Mouse (Mus musculus) intestine, embryonic 14.5 days (tissue): ENCODE data around the gene Cerk. TPM values are rescaled to one million over a fixed set of nuclear protein-coding genes. Genes with fewer than 3 reads are reported as not detected.
A peak's percentile ranks its signal among the peaks of the same experiment; 100 is the strongest.

Experiments used
- ATAC-seq: fragments of 200-750 bp; cut with Nextera tagmentation; replicated peaks from 2 replicates; pipeline ENCODE4 v1.8.0; 2017; ENCODE audit warnings: low read depth, moderate number of reproducible peaks, moderate TSS enrichment, moderate library complexity; ENCODE audit not compliant: low FRiP score, low TSS enrichment
- DNase-seq: peaks from one replicate; pipeline ENCODE4 v3.0.0-alpha.2; 2018; ENCODE audit warnings: low spot score
- H3K27ac ChIP-seq: fragments of 300-500 bp; sonication (generic); 2 replicates; pipeline ENCODE4 v1.5.1; 2014; ENCODE audit warnings: low read depth, mild to moderate bottlenecking, control low read depth
- H3K27me3 ChIP-seq: fragments of 300-500 bp; sonication (generic); replicated peaks from 2 replicates; pipeline ENCODE4 v1.6.1; 2014; ENCODE audit warnings: low read length, control low read depth; ENCODE audit not compliant: control insufficient read depth, insufficient read depth
- H3K36me3 ChIP-seq: fragments of 300-500 bp; sonication (generic); 2 replicates; pipeline ENCODE4 v1.6.1; 2014; ENCODE audit warnings: low read length, control low read depth; ENCODE audit not compliant: control insufficient read depth, insufficient read depth
- H3K4me1 ChIP-seq: fragments of 300-500 bp; sonication (generic); replicated peaks from 2 replicates; pipeline ENCODE4 v1.6.1; 2014; ENCODE audit warnings: low read length, control low read depth, mixed read lengths; ENCODE audit not compliant: control insufficient read depth, insufficient read depth
- H3K4me2 ChIP-seq: fragments of 300-500 bp; sonication (generic); 2 replicates; pipeline ENCODE4 v1.6.1; 2014; ENCODE audit warnings: low read length
- H3K4me3 ChIP-seq: fragments of 300-500 bp; sonication (generic); 2 replicates; pipeline ENCODE4 v1.5.1; 2014; ENCODE audit warnings: low read depth, low read length, control low read depth, mixed read lengths
- H3K9ac ChIP-seq: fragments of 300-500 bp; sonication (generic); 2 replicates; pipeline ENCODE4 v1.6.1; 2014; ENCODE audit warnings: mild to moderate bottlenecking, low read length
- H3K9me3 ChIP-seq: fragments of 300-500 bp; sonication (generic); 2 replicates; pipeline ENCODE4 v1.6.1; 2016; ENCODE audit warnings: low read length, control low read depth; ENCODE audit not compliant: control insufficient read depth
- WGBS: fragments of 180-500 bp; shearing (Covaris S2); extraction: QIAGEN DNeasy Blood & Tissue Kit; methylation state at CpG from one replicate; pipeline ENCODE4 v1.1.7; 2014; 5-methylcytosine and 5-hydroxymethylcytosine counted together
- polyA plus RNA-seq: library from polyadenylated mRNA; unstranded; fragments of >200 nt; fragmentation: Nextera tagmentation; extraction: Ambion mirVana; gene quantifications from 2 replicates; pipeline ENCODE4 v1.2.1, GENCODE M21; 2014

Gene Cerk
- polyA plus RNA-seq, 1 experiment from 2014 or later: 11.5 TPM

DNA sequence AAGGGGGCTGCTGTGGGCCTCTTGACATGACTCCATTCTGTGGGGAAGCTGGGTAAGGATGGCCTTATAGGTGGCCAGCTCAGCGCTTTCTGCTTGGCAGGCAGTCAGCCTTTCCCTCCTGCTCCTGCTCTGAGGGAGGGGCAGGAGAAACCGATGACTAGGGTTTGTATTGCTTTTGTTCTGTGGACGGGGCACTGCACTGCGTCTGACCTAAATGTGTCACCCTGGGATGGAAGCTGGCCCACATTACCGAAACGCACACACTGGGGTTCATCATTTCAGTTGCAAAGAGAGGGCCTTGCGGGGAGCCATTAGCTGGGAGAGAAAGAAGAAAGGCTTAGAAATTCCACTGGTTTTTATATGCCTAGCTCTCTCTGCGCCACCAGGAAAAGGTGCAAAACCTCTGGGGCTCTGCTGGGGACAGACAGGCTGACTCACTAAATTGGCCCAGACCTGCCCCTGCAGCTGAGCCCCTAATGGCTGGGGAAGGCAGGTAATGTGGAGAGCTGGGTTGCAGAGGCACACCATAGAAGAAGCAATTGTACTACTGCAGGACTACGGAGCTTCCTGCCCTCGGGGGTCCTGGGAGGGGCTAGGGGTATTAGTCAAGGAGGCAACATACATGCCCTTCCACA is 73.1 kb downstream of the Cerk start:
- Histone ChIP-seq H3K4me1 (peaks cover 13% of the 10 kb centered on the region), H3K27ac (no peak overlapping the region), H3K36me3 (no peaks in the 10 kb centered on the region), H3K4me2 (no peak overlapping the region), H3K27me3 (no peaks in the 10 kb centered on the region), H3K9me3 (no peaks in the 10 kb centered on the region), H3K9ac (no peak overlapping the region), H3K4me3 (no peak overlapping the region)
- no peak for DNase-seq
- 25% methylated on average over 10 of the region's 10 CpGs for WGBS
- ATAC-seq: no peak

DNA sequence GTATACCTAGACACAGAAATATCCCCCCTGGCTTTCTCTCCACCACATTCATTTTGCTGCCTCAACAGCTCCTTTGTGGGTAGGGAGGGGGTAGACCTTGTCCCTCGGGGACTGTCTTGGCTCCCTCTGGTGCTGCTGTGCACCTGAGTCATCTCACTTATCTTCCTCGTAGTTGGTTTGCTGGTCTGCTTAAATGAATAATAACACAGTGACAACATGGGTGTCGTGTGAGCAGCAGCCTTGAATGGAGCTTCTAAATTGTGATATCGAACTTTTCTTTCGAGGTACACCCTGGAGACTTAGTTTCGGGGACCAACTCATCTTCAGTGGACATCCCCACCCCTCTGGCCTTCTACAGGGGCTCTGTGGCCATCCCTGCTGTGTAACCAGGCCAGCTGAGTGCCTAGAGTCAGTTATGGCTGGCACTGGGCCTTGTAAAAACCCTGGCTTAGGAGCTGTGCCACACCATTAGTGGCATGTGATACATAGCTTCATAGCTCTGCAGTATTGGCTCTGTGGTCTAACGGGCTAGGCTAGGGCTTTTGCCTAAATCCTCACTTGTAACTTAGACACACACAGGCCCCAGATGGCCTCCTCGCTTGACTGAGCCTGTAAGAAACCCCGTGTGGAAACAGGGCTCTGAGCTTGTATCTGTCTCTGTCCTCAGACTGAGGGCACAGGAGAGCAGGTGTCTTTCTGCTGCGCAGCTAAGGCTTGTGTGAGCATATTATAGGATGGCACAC is 75.4 kb downstream of the Cerk start:
- Histone ChIP-seq H3K4me1 (peaks cover 14% of the 10 kb centered on the region), H3K4me2 (no peak overlapping the region), H3K27me3 (no peaks in the 10 kb centered on the region), H3K9me3 (no peaks in the 10 kb centered on the region), H3K9ac (no peak overlapping the region), H3K36me3 (no peaks in the 10 kb centered on the region), H3K4me3 (no peak overlapping the region), H3K27ac (no peak overlapping the region)
- no peak for ATAC-seq
- WGBS: 86% methylated on average over 10 of the region's 10 CpGs
- DNase-seq: no peak

DNA sequence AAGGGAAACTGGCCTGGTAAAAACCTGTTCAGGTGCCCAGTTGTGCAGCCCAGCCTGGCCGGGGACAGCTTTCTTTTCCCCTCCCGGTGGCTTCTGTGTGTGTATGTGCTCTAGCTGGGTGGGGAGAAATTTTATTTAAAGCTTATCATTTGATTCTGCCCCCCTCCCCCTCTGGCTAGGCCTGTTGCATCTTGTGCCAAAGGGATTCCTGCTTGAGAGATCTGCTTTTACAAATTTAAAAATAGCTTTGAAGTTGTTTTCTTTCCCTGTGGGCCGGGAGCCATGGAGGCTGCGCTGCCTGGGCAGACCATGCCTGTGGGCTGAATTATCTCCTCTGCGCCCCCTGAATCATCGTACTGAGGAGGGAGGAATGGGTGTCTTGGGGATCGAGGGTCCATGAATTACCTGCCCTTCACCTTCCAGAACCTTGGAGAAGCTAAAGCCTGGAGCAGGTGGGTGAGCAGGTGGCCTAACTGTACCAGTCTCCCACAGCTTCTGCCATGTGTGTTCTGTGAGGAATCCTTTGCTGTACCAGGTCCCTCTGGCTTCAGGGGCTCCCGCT is 76.2 kb downstream of the Cerk start:
- no peak overlapping the region for H3K27ac ChIP-seq

DNA sequence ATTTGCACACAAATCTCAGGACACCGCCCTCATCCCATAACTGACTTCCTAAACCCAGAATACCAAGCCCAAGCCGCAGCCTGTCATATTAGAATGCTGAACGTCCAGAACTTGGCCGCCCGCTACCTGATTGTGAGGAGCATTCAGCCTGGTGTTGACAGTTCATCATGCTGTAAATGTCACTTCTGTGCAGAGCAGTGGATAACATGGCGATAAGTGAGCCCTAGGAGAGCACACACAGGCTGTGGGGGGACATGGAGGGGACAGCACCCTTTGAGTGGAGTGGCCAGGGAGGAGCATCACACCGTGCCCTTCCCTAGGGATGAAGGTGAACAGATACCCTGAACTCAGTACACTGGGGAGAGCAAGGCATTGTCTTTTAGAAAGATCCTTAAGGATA is 76.7 kb downstream of the Cerk start:
- no peak overlapping the region for H3K27ac ChIP-seq
- no peak overlapping the region for H3K4me3 ChIP-seq
- no peaks in the 10 kb centered on the region for H3K36me3 ChIP-seq
- H3K27me3 ChIP-seq: no peaks in the 10 kb centered on the region
- H3K4me1 ChIP-seq: peaks cover 14% of the 10 kb centered on the region
- ATAC-seq (no peak), DNase-seq (no peak)
- WGBS: 80% methylated on average over 7 of the region's 7 CpGs
- H3K9ac ChIP-seq: no peak overlapping the region
- H3K9me3 ChIP-seq: no peaks in the 10 kb centered on the region
- no peak overlapping the region for H3K4me2 ChIP-seq

More for the DNA sequence above, 76.2 kb downstream of the Cerk start:
- Histone ChIP-seq H3K36me3 (no peaks in the 10 kb centered on the region), H3K9ac (no peak overlapping the region), H3K9me3 (no peaks in the 10 kb centered on the region), H3K4me1 (peaks cover 14% of the 10 kb centered on the region), H3K4me3 (no peak overlapping the region), H3K4me2 (no peak overlapping the region), H3K27me3 (no peaks in the 10 kb centered on the region)
- DNase-seq: no peak
- whole genome bisulfite sequencing: 83% methylated on average over 8 of the region's 8 CpGs
- no peak for ATAC-seq

DNA sequence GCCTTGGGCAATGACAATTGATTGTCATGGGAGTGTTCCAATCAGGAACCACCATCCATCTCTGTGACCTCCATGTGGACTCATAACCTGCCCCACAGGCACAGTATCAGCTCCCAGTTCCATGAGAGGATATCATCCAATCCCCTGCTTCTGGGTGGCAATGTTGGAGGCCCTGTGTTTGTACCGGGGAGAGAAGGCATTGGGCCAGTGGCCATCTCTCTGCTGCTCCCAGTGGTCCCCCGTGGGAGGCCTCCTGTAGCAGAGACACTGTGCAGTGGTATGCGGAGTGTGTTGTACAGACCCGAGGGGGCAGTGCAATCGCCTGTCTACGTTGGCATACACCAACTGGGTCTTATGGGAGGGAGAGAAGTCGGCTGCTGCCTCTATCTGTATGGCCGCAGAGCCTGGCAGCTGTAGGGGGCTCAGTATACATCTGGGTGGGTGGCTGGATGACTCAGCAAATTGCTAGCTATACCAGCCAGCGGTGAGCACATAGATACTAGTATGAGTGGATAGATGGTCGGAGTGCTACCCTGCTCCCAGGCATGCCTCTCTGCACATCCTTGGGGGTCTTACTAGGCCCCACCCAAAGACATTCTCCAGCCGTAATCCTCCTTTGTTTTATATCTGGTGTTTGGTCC is 78.0 kb downstream of the Cerk start:
- Histone ChIP-seq H3K4me1 (peaks cover 9% of the 10 kb centered on the region; the same call in 1 of the 2 replicates), H3K27ac (no peak overlapping the region), H3K4me3 (no peak overlapping the region), H3K4me2 (no peak overlapping the region), H3K9ac (no peak overlapping the region), H3K36me3 (no peaks in the 10 kb centered on the region), H3K9me3 (no peaks in the 10 kb centered on the region), H3K27me3 (no peaks in the 10 kb centered on the region)
- ATAC-seq (0 out of 2 replicates have a peak, but pooled peaks have one; percentile 18), DNase-seq (no peak)
- 76% methylated on average over 11 of the region's 11 CpGs for WGBS

DNA sequence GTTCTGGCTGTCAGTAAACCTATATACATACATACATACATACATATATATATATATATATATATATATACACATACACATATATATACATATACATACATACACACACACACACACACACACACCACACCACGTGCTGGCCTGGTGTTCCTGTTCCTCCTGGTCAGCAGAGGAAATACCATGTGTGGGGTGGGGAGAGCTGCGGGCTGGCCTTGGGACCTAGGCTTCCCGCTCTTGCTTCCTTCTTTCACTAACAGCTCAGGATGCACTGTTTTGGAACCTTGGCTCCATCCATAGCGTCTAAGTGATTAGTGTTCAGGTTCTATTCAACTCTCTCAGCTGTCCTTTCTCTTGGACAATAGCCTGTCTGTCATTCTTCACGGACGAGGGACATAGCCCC is 80.2 kb downstream of the Cerk start:
- H3K36me3 ChIP-seq: no peaks in the 10 kb centered on the region
- H3K9me3 ChIP-seq: no peaks in the 10 kb centered on the region
- no peak for DNase-seq
- H3K4me2 ChIP-seq: no peak overlapping the region
- H3K4me3 ChIP-seq: no peak overlapping the region
- WGBS: 79% methylated on average over 6 of the region's 6 CpGs
- no peak overlapping the region for H3K9ac ChIP-seq
- no peak overlapping the region for H3K27ac ChIP-seq
- 0 out of 2 replicates have a peak, but pooled peaks cover 2% of the 10 kb centered on the region for H3K4me1 ChIP-seq
- H3K27me3 ChIP-seq: no peaks in the 10 kb centered on the region
- ATAC-seq: no peak

DNA sequence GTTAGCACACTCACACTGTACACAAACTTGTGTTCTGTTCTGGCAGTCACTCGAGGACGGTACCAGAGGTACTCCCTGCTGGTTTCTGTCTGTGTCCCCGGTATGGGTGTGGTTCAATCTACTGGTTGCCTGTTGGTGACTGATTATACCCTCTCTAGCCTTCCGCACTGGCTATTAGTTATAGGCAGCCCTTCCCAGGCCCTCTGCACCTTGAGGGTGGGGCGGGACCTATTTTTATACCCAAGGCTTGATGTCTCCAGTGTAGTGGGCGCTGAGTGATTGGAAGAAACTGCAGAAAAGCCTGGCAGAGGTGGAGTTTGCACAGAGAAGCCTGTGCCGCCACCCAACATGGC is 80.6 kb downstream of the Cerk start:
- 0 out of 2 replicates have a peak, but pooled peaks cover 2% of the 10 kb centered on the region for H3K4me1 ChIP-seq
- H3K4me2 ChIP-seq: no peak overlapping the region
- H3K9me3 ChIP-seq: no peaks in the 10 kb centered on the region
- no peaks in the 10 kb centered on the region for H3K36me3 ChIP-seq
- H3K9ac ChIP-seq: no peak overlapping the region
- no peak for ATAC-seq
- WGBS: 86% methylated on average over 7 of the region's 7 CpGs
- H3K27me3 ChIP-seq: no peaks in the 10 kb centered on the region
- H3K27ac ChIP-seq: no peak overlapping the region
- H3K4me3 ChIP-seq: no peak overlapping the region
- DNase-seq: no peak

DNA sequence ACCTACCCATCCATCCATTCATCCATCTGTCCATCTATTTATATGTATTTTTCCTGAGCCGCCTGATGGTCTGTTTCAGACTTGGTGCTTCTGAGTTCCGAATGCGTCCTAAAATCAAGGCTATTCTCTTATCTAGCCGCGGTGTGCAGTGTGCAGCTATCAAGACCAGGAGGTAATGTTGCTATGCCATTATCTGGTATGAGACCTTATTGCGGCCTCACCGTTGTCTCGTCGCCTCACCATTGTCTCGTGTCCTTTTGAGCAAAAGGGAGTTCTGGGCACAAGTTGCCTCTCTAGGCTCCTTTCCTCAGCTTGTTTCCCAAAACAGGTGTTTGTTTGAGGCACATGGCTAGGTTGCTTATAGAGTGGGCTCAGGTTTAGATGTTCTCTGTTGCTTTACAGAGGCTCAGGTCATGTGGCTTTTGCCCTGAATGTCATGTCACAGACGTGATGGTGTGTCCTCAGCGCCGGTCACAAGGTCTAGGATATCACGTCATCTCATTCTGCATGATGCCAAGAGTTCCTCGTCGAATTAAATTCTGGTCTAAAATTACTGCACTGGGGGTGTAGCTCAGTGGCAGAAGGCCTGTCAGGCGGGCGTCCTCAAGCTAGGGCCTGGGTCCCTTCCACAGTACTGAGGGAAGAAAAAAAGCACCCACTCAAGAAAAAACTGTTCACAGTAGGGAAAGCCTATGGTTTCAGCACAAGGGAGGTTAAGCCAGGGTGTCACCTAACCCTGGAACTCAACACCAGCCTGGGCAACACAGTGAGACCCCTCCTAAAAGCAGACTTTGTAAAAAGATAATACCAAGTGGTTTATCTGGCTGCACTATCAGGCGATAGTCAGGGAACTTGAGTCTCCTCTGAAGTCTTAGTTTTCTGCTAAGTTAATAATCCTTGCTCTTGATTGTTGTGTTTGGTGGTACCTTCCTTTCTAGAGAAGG is 81.3 kb downstream of the Cerk start:
- Histone ChIP-seq H3K36me3 (no peaks in the 10 kb centered on the region), H3K4me2 (no peak overlapping the region), H3K9me3 (no peaks in the 10 kb centered on the region), H3K9ac (no peak overlapping the region), H3K27me3 (no peaks in the 10 kb centered on the region), H3K4me1 (0 out of 2 replicates have a peak, but pooled peaks cover 2% of the 10 kb centered on the region), H3K27ac (no peak overlapping the region), H3K4me3 (no peak overlapping the region)
- no peak for ATAC-seq
- WGBS: 90% methylated on average over 19 of the region's 19 CpGs
- DNase-seq: no peak
